Mouse (Mus musculus): Measurements from ENCODE around the gene Wasf2. TPM values are rescaled to one million over a fixed set of nuclear protein-coding genes. Genes with fewer than 3 reads are reported as not detected.
A peak's percentile ranks its signal among the peaks of the same experiment; 100 is the strongest.

Wasf2 gene
- total RNA-seq, 1 experiment from 2014 or later = 61.3 TPM

- peak; percentile 81 for ATAC-seq (replicated peaks; ENCODE audit: low read depth, poor library complexity, severe bottlenecking)
These were observed 39.8 kb downstream of the Wasf2 start for GRCm38 (mm10) chr4:133170056-133170524.

DNA sequence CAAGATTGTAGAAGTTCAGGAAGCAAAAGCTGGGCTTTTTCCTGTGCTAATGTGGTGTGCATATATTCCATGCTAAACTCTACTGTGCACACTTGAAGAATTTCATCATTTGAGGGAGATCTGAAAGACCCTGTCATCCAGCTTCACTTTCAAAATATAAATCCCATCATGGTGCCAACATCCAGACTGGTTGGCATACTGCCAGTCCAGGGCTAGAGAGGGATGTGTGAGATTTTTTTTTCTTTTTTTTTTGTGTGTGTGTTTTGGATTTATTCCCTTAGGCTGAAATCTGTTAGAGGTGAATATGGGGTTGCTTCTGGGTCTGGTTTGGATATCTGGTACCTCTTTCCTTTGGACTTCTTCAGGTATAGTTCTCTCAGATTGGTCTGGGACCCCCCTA lies 40.3 kb downstream of the Wasf2 start:
- no peak for ATAC-seq (replicated peaks; ENCODE audit: low read depth, poor library complexity, severe bottlenecking)

GRCm38 (mm10) chr4:133172451-133172850 lies 42.1 kb downstream of the Wasf2 start:
- no peak for ATAC-seq (replicated peaks; ENCODE audit: low read depth, poor library complexity, severe bottlenecking)

DNA sequence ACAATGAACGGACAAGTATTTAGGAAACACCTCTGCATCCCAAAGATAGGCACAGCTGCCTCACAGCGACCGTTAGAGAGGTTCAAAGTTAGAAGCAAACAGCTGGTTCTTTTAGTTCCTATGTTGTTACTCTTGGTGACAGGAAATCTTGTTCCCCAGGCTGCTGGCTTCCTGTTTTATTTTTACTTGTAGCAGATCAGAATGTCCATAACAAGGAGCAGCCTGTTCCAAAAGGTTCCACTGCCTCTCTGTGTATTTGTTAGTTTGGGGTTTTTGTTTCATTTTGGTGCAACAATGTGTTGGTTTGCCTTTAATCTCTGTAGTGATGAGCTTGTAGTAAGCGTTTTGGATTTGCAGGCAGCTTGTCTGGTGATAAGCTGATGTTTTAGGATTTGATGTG lies 44.1 kb downstream of the Wasf2 start:
- peak; percentile 21; the same call in 1 of the 2 replicates for ATAC-seq (replicated peaks; ENCODE audit: low read depth, poor library complexity, severe bottlenecking)

DNA sequence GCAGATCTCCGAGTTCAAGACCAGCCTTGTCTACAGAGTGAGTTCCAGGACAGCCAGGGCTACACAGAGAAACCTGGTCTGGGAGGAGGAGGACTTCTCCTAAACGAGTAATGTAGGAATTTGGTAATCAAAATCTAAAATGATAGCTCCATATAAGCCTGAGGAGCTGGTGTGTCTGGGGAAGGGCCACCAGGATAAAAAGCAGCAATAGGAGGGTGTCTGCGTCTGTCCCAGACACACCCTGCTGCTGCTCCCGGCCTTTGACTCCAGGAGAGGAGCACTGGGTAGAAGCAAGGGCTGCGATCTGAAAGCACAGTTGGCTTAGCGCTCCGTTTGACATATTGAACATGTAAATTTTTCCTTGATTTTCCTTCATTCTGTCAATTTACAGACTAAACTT lies 45.0 kb downstream of the Wasf2 start:
- no peak for ATAC-seq (replicated peaks; ENCODE audit: low read depth, poor library complexity, severe bottlenecking)

DNA sequence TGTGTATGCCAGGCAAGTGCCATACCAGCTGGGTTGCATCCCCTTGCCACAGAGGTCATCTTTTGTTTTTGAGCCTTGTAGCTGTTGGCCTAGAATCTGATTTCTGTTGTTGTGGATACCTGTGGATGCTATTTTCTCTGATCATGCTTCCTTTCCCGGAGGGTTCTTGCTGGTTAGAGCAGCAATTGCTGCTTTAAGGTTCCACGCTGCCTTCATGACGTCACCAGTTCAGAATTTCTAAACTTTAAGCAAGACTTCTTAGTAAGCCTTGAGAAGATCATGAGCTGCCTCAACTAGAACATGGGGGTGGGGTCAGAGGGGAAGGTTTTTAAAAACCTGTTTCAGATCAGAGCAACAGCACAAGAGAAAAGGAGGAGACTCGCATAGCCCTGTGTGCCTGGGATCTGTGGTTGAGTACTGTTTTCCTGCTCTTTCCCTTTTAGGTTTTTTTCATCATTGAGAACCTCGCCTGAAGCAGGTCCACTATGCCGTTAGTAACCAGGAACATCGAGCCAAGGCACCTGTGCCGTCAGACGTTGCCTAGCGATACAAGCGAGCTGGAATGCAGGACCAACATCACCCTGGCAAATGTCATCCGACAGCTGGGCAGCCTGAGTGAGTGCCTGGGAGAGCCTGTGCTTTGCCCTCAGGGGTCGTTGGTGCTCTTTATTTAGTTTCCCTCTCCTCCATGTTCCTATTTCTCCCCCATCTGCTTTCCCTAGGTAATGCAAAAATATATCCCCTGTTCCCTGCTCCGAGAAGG lies 45.9 kb downstream of the Wasf2 start:
- ATAC-seq (replicated peaks; ENCODE audit: low read depth, poor library complexity, severe bottlenecking) = no peak

- no peak; the same call in 1 of the 2 replicates for ATAC-seq (replicated peaks; ENCODE audit: low read depth, poor library complexity, severe bottlenecking)
These were observed 46.6 kb downstream of the Wasf2 start for GRCm38 (mm10) chr4:133176761-133177403.

DNA sequence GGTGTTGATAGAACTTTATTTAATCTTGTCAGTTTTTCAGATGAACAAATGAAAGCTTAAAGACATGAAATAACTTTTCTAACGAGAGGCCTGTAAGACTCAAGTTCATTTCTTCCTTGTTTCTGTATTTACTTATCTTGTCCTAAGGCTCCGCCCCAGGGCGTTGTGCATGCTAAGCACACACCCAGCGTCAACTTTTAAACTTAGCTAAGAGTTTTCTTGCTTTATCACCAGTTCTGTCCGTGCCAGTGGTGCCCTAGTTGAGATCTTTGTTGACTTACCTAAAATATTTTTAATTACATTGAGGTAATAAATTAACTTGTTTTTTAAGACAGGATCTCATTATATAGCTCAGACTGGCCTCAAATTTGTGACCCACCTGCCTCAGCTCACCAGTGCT lies 48.0 kb downstream of the Wasf2 start:
- ATAC-seq (replicated peaks; ENCODE audit: low read depth, poor library complexity, severe bottlenecking) = no peak

- no peak for ATAC-seq (replicated peaks; ENCODE audit: low read depth, poor library complexity, severe bottlenecking)
These were observed 49.0 kb downstream of the Wasf2 start for GRCm38 (mm10) chr4:133179258-133179657.

GRCm38 (mm10) chr4:133182439-133183033 lies 52.2 kb downstream of the Wasf2 start:
- no peak for ATAC-seq (replicated peaks; ENCODE audit: low read depth, poor library complexity, severe bottlenecking)

- no peak for ATAC-seq (replicated peaks; ENCODE audit: low read depth, poor library complexity, severe bottlenecking)
These were observed 54.0 kb downstream of the Wasf2 start for GRCm38 (mm10) chr4:133184031-133184897.

GRCm38 (mm10) chr4:133184898-133185665 lies 54.8 kb downstream of the Wasf2 start:
- ATAC-seq (replicated peaks; ENCODE audit: low read depth, poor library complexity, severe bottlenecking) = no peak

DNA sequence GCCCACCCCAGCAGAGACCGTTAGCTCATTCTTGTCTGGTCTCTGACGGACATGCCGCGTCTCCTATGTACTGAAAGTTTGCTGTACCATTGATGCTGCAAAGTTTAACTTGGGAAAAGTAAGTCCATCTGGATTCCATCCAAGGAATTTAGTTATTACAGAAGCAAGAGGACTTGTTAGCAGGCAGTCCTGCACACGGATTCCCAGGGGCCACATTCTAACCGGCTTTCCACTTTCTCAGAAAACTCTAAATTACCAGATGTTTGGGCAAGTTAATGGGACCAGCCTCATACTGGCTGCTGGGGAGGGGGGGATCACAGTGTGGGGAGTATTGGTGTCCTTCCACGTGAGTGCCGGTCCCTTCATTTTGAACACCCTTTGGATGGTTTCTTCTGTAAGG lies 55.6 kb downstream of the Wasf2 start:
- ATAC-seq (replicated peaks; ENCODE audit: low read depth, poor library complexity, severe bottlenecking) = no peak

DNA sequence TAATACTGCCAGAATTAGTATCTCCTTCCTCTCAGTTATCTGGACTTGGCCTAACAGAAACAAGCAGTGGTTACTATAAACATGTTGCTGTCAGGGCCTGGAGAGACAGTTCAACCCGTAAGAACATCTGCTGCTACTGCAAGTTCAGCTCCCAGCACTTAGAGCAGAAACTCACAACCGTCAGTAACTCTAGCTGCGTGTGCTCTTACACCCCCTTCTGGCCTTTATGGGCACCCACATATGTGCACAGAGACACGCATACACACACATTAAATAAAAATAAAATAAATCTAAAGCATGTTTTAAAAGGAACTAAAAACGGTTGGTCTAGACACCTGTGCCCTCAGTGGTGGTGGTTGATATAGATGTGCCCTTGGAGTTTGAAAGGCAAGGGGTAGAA lies 56.6 kb downstream of the Wasf2 start:
- no peak for ATAC-seq (replicated peaks; ENCODE audit: low read depth, poor library complexity, severe bottlenecking)

- ATAC-seq (replicated peaks; ENCODE audit: low read depth, poor library complexity, severe bottlenecking) = no peak
These were observed 59.1 kb downstream of the Wasf2 start for GRCm38 (mm10) chr4:133189396-133189795.

GRCm38 (mm10) chr4:133194482-133194881 lies 64.2 kb downstream of the Wasf2 start:
- ATAC-seq (replicated peaks; ENCODE audit: low read depth, poor library complexity, severe bottlenecking) = no peak

DNA sequence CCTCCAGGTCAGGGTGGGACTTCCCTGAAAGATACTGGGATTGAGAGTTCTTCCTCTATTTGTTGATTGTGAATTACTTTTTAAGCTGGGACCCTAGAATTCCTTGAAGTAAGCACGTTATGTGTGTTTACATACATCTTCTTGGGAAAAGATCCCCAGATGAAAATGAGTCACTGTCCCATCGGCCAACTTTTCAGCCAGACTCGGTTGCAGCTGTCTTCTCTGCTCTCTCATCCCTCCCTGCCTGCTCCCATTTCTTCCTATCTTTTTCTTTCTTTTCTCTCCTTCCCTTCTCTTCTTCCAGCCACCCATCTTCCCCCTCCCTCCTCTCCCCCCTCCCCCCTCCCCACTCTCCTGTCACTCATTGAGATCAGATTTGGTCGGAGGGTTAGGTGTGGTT lies 64.7 kb downstream of the Wasf2 start:
- no peak for ATAC-seq (replicated peaks; ENCODE audit: low read depth, poor library complexity, severe bottlenecking)

DNA sequence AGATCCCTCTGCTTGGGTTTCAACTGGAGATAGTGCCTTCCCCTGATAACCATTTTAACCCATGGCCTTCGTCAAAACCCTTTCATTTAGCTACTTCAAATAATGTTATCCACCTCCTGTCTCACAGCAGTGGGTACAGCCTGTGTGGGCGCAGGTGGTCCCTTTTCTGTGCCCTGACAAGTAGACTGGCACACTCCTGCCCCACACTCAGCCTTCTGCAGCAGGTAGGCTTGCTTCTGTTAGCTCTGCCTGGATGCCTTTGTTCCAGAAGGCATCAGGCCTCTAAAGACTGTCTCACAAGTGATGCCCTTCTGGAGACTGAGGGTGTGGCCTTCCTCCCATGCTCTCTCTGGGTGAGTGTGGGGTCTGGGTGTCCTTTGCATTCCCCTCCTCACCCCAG lies 65.8 kb downstream of the Wasf2 start:
- no peak for ATAC-seq (replicated peaks; ENCODE audit: low read depth, poor library complexity, severe bottlenecking)

GRCm38 (mm10) chr4:133196852-133197251 lies 66.5 kb downstream of the Wasf2 start:
- no peak for ATAC-seq (replicated peaks; ENCODE audit: low read depth, poor library complexity, severe bottlenecking)

- ATAC-seq (replicated peaks; ENCODE audit: low read depth, poor library complexity, severe bottlenecking) = no peak
These were observed 67.0 kb downstream of the Wasf2 start for GRCm38 (mm10) chr4:133197355-133197754.

Measured in common myeloid progenitor, adult 5-6 weeks (primary cell).